Mouse (Mus musculus): ENCODE measurements around the gene Otx2. TPM values are rescaled to one million over a fixed set of nuclear protein-coding genes. Genes with fewer than 3 reads are reported as not detected.

Otx2 gene
- polyA plus RNA-seq, 1 experiment from 2014 or later: not detected

GRCm38 (mm10) chr14:48679590-48679989, 6.0 kb upstream of the Otx2 start:
- TF ChIP-seq EP300 (optimal IDR thresholded peaks at IDR 0.05) (no peak), CTCF (IDR thresholded peaks at IDR 0.05; ENCODE audit: low read depth) (no peak)
- ATAC-seq (ENCODE audit: low FRiP score, low TSS enrichment): no peak
- no peaks in the 10 kb centered on the region for H3K9me3 ChIP-seq (ENCODE audit: control insufficient read depth, low read length)
- DNase-seq (ENCODE audit: low spot score): no peak
- WGBS: 56% methylated on average over 5 of the region's 5 CpGs
- no peak overlapping the region for H3K4me3 ChIP-seq (ENCODE audit: low read depth, low read length)
- H3K27ac ChIP-seq (replicated peaks): no peak overlapping the region
- no peaks in the 10 kb centered on the region for H3K36me3 ChIP-seq (ENCODE audit: control insufficient read depth, insufficient read depth, low read length)
- peaks cover 3% of the 10 kb centered on the region; the same call in 1 of the 2 replicates for H3K27me3 ChIP-seq (ENCODE audit: control insufficient read depth, insufficient read depth, low read length)
- H3K9ac ChIP-seq (ENCODE audit: low read length): no peak overlapping the region
- no peaks in the 10 kb centered on the region for H3K4me1 ChIP-seq (replicated peaks; ENCODE audit: control insufficient read depth, insufficient read depth)
- H3K4me2 ChIP-seq (replicated peaks; ENCODE audit: low read depth): no peak overlapping the region

DNA sequence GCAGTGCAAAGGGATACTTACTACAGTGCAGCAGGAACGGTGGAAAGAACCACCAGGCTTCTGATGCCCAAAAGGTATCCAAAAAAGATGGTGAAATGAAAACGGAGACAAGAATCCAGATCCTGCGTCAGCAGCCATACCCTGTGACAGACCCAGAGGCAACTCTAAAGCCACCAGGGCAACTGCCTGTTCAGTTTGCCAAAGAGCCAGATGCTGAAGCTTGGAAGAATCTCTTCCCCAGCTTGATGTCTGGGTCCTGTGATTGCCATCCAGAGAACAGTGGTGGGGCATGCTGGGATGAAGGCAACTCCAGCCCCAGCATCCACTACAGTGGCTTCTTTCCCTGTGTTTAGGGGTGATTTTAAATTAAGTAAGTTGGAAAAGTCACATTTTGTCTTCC, 5.1 kb upstream of the Otx2 start:
- no peak overlapping the region for H3K9ac ChIP-seq (ENCODE audit: low read length)
- no peak for DNase-seq (ENCODE audit: low spot score)
- WGBS: 86% methylated on average over 3 of the region's 3 CpGs
- H3K27me3 ChIP-seq (ENCODE audit: control insufficient read depth, insufficient read depth, low read length): peaks cover 9% of the 10 kb centered on the region; the same call in 1 of the 2 replicates
- no peak overlapping the region for H3K4me3 ChIP-seq (ENCODE audit: low read depth, low read length)
- no peak for ATAC-seq (ENCODE audit: low FRiP score, low TSS enrichment)
- H3K36me3 ChIP-seq (ENCODE audit: control insufficient read depth, insufficient read depth, low read length): no peaks in the 10 kb centered on the region
- no peak overlapping the region for H3K27ac ChIP-seq (replicated peaks)
- H3K4me1 ChIP-seq (replicated peaks; ENCODE audit: control insufficient read depth, insufficient read depth): no peaks in the 10 kb centered on the region
- TF ChIP-seq EP300 (optimal IDR thresholded peaks at IDR 0.05) (no peak), CTCF (IDR thresholded peaks at IDR 0.05; ENCODE audit: low read depth) (no peak)
- H3K4me2 ChIP-seq (replicated peaks; ENCODE audit: low read depth): no peak overlapping the region
- no peaks in the 10 kb centered on the region for H3K9me3 ChIP-seq (ENCODE audit: control insufficient read depth, low read length)

DNA sequence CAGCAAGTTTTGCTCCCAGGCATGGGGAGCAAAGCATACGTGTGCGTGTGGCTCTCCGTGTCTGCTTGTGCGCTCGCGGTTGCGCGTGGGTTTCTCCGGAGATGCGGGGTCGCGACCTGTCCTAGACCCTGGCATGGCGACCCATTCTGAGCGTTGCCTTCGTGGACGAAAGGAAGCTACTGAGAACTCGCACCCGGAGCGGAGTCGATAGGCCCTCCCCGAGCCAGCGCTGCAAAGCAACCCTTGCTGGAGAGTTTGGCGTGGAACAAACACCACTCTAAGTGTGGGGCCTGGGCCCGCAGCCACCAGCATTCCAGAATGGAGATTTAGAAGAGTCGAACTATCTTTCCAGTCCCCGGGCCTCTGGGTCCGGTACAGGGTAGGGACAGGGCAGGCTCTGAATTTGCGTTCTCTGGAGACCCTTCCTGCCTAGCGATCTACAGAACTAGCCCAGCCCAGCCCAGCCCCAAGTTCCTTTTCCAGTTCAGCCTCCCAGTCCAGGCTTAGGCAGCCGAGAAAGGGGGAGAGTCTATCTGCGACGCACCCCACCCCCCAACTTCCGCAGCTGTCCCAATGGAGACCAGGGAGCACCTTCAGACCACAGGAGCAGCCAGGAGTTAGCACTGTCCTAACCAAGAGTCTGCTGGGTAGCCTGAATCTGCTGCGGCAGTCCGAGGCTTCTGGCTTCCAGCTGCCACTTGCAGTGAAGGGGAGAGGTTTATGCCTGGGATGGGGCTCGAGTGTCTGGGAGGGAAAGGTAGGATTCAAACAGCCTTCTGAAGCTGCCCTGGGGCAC, 615 bp upstream of the Otx2 start:
- H3K4me3 ChIP-seq (ENCODE audit: low read depth, low read length): no peak overlapping the region

GRCm38 (mm10) chr14:48672611-48673176, 925 bp downstream of the Otx2 start:
- H3K4me1 ChIP-seq (replicated peaks; ENCODE audit: control insufficient read depth, insufficient read depth): no peaks in the 10 kb centered on the region
- no peak overlapping the region for H3K4me2 ChIP-seq (replicated peaks; ENCODE audit: low read depth)
- H3K36me3 ChIP-seq (ENCODE audit: control insufficient read depth, insufficient read depth, low read length): no peaks in the 10 kb centered on the region
- WGBS: 13% methylated on average over 10 of the region's 10 CpGs
- H3K27me3 ChIP-seq (ENCODE audit: control insufficient read depth, insufficient read depth, low read length): peaks cover 33% of the 10 kb centered on the region
- DNase-seq (ENCODE audit: low spot score): no peak
- no peak overlapping the region for H3K27ac ChIP-seq (replicated peaks)
- no peak overlapping the region for H3K4me3 ChIP-seq (ENCODE audit: low read depth, low read length)
- no peak overlapping the region for H3K9ac ChIP-seq (ENCODE audit: low read length)
- no peak for ATAC-seq (ENCODE audit: low FRiP score, low TSS enrichment)
- H3K9me3 ChIP-seq (ENCODE audit: control insufficient read depth, low read length): no peaks in the 10 kb centered on the region
- TF ChIP-seq CTCF (IDR thresholded peaks at IDR 0.05; ENCODE audit: low read depth) (no peak), EP300 (optimal IDR thresholded peaks at IDR 0.05) (no peak)

More for the DNA sequence above, 615 bp upstream of the Otx2 start:
- Histone ChIP-seq H3K36me3 (ENCODE audit: control insufficient read depth, insufficient read depth, low read length) (no peaks in the 10 kb centered on the region), H3K4me2 (replicated peaks; ENCODE audit: low read depth) (no peak overlapping the region), H3K27ac (replicated peaks) (no peak overlapping the region), H3K9ac (ENCODE audit: low read length) (no peak overlapping the region), H3K9me3 (ENCODE audit: control insufficient read depth, low read length) (no peaks in the 10 kb centered on the region), H3K4me1 (replicated peaks; ENCODE audit: control insufficient read depth, insufficient read depth) (no peaks in the 10 kb centered on the region), H3K27me3 (ENCODE audit: control insufficient read depth, insufficient read depth, low read length) (peaks cover 23% of the 10 kb centered on the region; the same call in 1 of the 2 replicates)
- ATAC-seq (ENCODE audit: low FRiP score, low TSS enrichment) (0 out of 2 replicates have a peak, but pooled peaks have one; percentile 18), DNase-seq (ENCODE audit: low spot score) (no peak)
- WGBS: 1% methylated on average over 36 of the region's 36 CpGs
- TF ChIP-seq EP300 (optimal IDR thresholded peaks at IDR 0.05) (no peak), CTCF (IDR thresholded peaks at IDR 0.05; ENCODE audit: low read depth) (no peak)

DNA sequence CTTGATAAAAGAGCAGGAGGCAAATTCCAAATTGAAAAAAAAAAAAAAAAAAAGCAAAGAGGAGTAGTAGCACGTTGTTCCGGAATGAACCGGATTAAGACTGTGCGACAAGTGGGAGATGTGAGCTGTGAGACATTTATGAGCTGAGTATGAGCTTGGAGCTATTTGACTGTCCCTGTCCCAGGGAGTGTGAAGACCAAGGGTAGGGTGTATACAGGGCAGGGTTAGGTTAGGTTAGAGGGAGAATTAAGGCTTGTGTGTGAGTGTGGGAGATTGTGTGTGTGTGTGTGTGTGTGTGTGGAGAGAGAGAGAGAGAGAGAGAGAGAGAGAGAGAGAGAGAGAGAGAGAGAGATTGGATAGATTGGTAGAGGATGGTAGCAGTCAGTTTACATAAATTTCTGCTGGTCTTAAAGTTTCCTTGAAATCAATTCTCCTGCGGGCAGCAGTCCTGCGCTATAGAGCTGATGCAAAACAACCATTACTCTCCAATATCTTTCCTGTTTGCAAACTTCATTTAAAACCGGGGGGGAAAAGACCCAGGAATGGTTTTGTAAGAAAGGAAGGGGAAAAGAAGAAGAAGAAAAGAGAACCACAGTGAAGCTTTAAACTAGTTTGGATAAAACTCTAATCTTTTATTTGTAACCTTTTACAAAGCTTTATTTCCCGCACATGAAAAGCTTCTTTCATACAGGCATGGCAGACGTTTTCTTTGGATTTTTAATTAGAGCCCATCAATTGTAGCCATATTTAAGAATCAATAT, 2.0 kb downstream of the Otx2 start:
- H3K36me3 ChIP-seq (ENCODE audit: control insufficient read depth, insufficient read depth, low read length): no peaks in the 10 kb centered on the region
- H3K27me3 ChIP-seq (ENCODE audit: control insufficient read depth, insufficient read depth, low read length): peaks cover 33% of the 10 kb centered on the region
- no peak overlapping the region for H3K4me3 ChIP-seq (ENCODE audit: low read depth, low read length)
- ATAC-seq (ENCODE audit: low FRiP score, low TSS enrichment): no peak
- H3K4me1 ChIP-seq (replicated peaks; ENCODE audit: control insufficient read depth, insufficient read depth): no peaks in the 10 kb centered on the region
- TF ChIP-seq CTCF (IDR thresholded peaks at IDR 0.05; ENCODE audit: low read depth): no peak
- WGBS: 32% methylated on average over 9 of the region's 9 CpGs
- no peak overlapping the region for H3K27ac ChIP-seq (replicated peaks)
- no peaks in the 10 kb centered on the region for H3K9me3 ChIP-seq (ENCODE audit: control insufficient read depth, low read length)
- no peak for DNase-seq (ENCODE audit: low spot score)
- no peak overlapping the region for H3K9ac ChIP-seq (ENCODE audit: low read length)
- no peak overlapping the region for H3K4me2 ChIP-seq (replicated peaks; ENCODE audit: low read depth)
